Mouse (Mus musculus): ENCODE results near the gene Vmn2r110.

The Vmn2r110 gene

DNA sequence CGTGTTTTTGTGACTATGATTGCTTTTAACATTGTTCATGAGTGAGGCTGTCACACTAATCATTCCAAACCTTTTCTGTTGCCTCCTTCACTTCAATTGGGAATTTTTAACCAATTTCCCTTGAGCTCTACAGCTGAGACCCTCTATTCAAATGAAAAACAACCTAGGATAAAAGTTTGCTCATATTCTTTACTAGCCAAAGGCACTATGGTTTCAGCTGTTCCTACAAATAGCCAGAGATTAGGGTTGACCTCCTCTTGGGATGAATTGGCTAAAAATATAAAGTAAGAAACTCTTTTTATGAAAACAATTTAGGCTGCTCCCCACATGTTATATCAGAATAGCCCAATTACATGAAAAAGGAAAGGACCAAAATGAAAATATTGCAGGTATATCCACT is at the start of gene Vmn2r110:
Gene Vmn2r110 (minus strand): TSS at position 101 of the 400 bp plus-strand sequence.
- no peak for DNase-seq (ENCODE audit: low spot score)

DNA sequence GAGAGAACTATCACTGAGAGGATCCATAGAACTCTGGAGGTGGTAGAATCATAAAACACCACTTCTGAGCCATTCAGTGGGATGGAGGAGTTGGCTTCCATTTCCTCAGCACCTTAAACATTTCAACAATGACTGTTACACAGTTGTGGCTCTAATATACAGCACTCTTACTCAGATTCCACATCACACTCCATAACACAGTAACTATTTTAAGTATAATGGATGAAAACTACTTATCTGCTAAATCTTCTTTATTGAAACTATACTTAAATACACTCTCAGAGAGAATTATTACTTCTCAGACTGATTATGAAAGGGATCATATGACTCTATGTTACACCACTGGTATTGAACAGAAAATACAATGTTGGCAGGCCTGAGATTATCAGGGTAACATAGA is 28.6 kb upstream of the Vmn2r110 start, which contains the start of gene Fpr-rs3:
Gene Fpr-rs3 (minus strand): TSS at position 101 of the 400 bp plus-strand sequence.
- no peak for DNase-seq (ENCODE audit: low spot score)

- no peak for DNase-seq (ENCODE audit: low spot score)
Measured at GRCm38 (mm10) chr17:20564656-20565055, 31.6 kb downstream of the Vmn2r110 start, which contains the start of gene Vmn2r109. Gene Vmn2r109 (minus strand): TSS chr17:20564756.
